ENCODE assay signal across 9 mouse cellular contexts in genomic region chr8:77440324-77440880, GRCm38 (mm10).
DNase-seq lines count a peak whose midpoint lies in the region; ATAC-seq and TF ChIP-seq lines count a peak whose summit lies in the region.
"Had no signal": no experiment of that assay in that cellular context is flagged by ENCODE, and none has a peak within 500 bp of the region (broad histone marks: within the 10 kb centered on the region; RNA-seq: fewer than 3 reads in every experiment).

No protein-coding gene starts in this region.

- peaks cover 8% of the 10 kb centered on the region for H3K4me1 ChIP-seq in intestine, postnatal 0 days (replicated peaks; ENCODE audit: control insufficient read depth, insufficient read depth, low read length)
- peaks cover 26% of the 10 kb centered on the region for H3K4me1 ChIP-seq in intestine, embryonic 15.5 days (replicated peaks)
- peaks cover 31% of the 10 kb centered on the region for H3K4me1 ChIP-seq in midbrain, embryonic 10.5 days

- DNase-seq in retina, embryonic 14.5 days (ENCODE audit: low spot score) = peak; percentile 15
- no peak for DNase-seq in retina, postnatal 1 day
- DNase-seq in ZHBTc4 (ENCODE audit: low read depth, low spot score) = peak; percentile 28
- no peak for DNase-seq in midbrain, embryonic 10.5 days (ENCODE audit: low spot score)

- no peak overlapping the region for H3K4me2 ChIP-seq in intestine, postnatal 0 days (replicated peaks; ENCODE audit: low read depth)
- H3K4me2 ChIP-seq in intestine, embryonic 15.5 days (replicated peaks) = no peak overlapping the region
- H3K4me2 ChIP-seq: heart, embryonic 13.5 days; limb, embryonic 13.5 days had no signal

- no peaks in the 10 kb centered on the region for H3K9me3 ChIP-seq in intestine, postnatal 0 days (ENCODE audit: control insufficient read depth)
- no peaks in the 10 kb centered on the region for H3K9me3 ChIP-seq in intestine, embryonic 15.5 days
- no peaks in the 10 kb centered on the region for H3K9me3 ChIP-seq in midbrain, embryonic 10.5 days (replicated peaks)
- H3K9me3 ChIP-seq: limb, embryonic 13.5 days had no signal

- H3K36me3 ChIP-seq in intestine, postnatal 0 days (ENCODE audit: control insufficient read depth, insufficient read depth) = no peaks in the 10 kb centered on the region
- H3K36me3 ChIP-seq in intestine, embryonic 15.5 days = no peaks in the 10 kb centered on the region
- H3K36me3 ChIP-seq in midbrain, embryonic 10.5 days = no peaks in the 10 kb centered on the region
- H3K36me3 ChIP-seq: limb, embryonic 13.5 days had no signal

- no peaks in the 10 kb centered on the region for H3K27me3 ChIP-seq in intestine, postnatal 0 days (replicated peaks; ENCODE audit: control insufficient read depth, insufficient read depth, low read length)
- H3K27me3 ChIP-seq in intestine, embryonic 15.5 days (replicated peaks) = no peaks in the 10 kb centered on the region
- H3K27me3 ChIP-seq in midbrain, embryonic 10.5 days (ENCODE audit: low read depth, poor library complexity, severe bottlenecking) = no peaks in the 10 kb centered on the region
- H3K27me3 ChIP-seq: heart, embryonic 13.5 days; limb, embryonic 13.5 days had no signal

- TF ChIP-seq CTCF in intestine, postnatal 0 days (IDR thresholded peaks at IDR 0.05; ENCODE audit: low read depth) = peak; percentile 58

- H3K4me3 ChIP-seq in intestine, postnatal 0 days (ENCODE audit: low read depth, low read length) = no peak overlapping the region
- H3K4me3 ChIP-seq in intestine, embryonic 15.5 days (replicated peaks) = no peak overlapping the region
- no peak overlapping the region for H3K4me3 ChIP-seq in midbrain, embryonic 10.5 days
- H3K4me3 ChIP-seq: heart, embryonic 13.5 days; limb, embryonic 13.5 days had no signal

- no peak for ATAC-seq in intestine, postnatal 0 days
- ATAC-seq in intestine, embryonic 15.5 days = no peak
- peak; percentile 45; the same call in 1 of the 2 replicates for ATAC-seq in megakaryocyte progenitor cell, adult 5-6 weeks (replicated peaks; ENCODE audit: poor library complexity)

- 78% methylated on average over 6 of the region's 6 CpGs for WGBS in intestine, postnatal 0 days
- 79% methylated on average over 6 of the region's 6 CpGs for WGBS in intestine, embryonic 15.5 days
- WGBS in midbrain, embryonic 10.5 days = 87% methylated on average over 6 of the region's 6 CpGs

- no peak overlapping the region for H3K9ac ChIP-seq in intestine, postnatal 0 days (ENCODE audit: low read depth, low read length)
- no peak overlapping the region for H3K9ac ChIP-seq in intestine, embryonic 15.5 days
- H3K9ac ChIP-seq: heart, embryonic 13.5 days; limb, embryonic 13.5 days had no signal

- no peak overlapping the region for H3K27ac ChIP-seq in intestine, postnatal 0 days (ENCODE audit: low read depth, low read length)
- H3K27ac ChIP-seq in intestine, embryonic 15.5 days = no peak overlapping the region
- no peak overlapping the region for H3K27ac ChIP-seq in midbrain, embryonic 10.5 days (replicated peaks)
- H3K27ac ChIP-seq: heart, embryonic 13.5 days; limb, embryonic 13.5 days had no signal

Comparison
In these comparisons a context has a peak if more than half of its experiments do, and no peak if none do; other contexts are left out.
1. DNase-seq: peak in retina, embryonic 14.5 days (single experiment) and ZHBTc4 (single experiment); none in retina, postnatal 1 day (single experiment) and midbrain, embryonic 10.5 days (single experiment).